Mouse (Mus musculus) kidney, adult 2 months (tissue): ENCODE data around the gene Suz12. TPM values are rescaled to one million over a fixed set of nuclear protein-coding genes. Genes with fewer than 3 reads are reported as not detected.
"Not testable (repeated sequence)": the region's sequence is repeated elsewhere in the genome, so short reads cannot be mapped to it uniquely, and the experiment has no call there.

ENCODE experiments used
- DNase-seq: peaks from one replicate; pipeline ENCODE4 v3.0.0; 2021
- H3K27ac ChIP-seq: fragments of 200-500 bp; 2 replicates; pipeline ENCODE4 v1.5.1; 2012; ENCODE audit warnings: low read depth, low read length, control low read depth, inconsistent platforms; ENCODE audit not compliant: insufficient read depth
- H3K27me3 ChIP-seq: fragments of 200-500 bp; replicated peaks from 2 replicates; pipeline ENCODE4 v1.6.1; 2012; ENCODE audit warnings: mild to moderate bottlenecking, moderate library complexity, low read length, inconsistent platforms; ENCODE audit not compliant: control insufficient read depth, insufficient read depth
- H3K36me3 ChIP-seq: fragments of 200-500 bp; 2 replicates; pipeline ENCODE4 v1.6.1; 2012; ENCODE audit warnings: mild to moderate bottlenecking, moderate library complexity, low read length, inconsistent platforms; ENCODE audit not compliant: control insufficient read depth, insufficient read depth
- H3K4me1 ChIP-seq: fragments of 200-500 bp; 2 replicates; pipeline ENCODE4 v1.6.1; 2011; ENCODE audit warnings: low read length; ENCODE audit not compliant: control insufficient read depth, insufficient read depth
- H3K4me3 ChIP-seq: fragments of 200-500 bp; 2 replicates; pipeline ENCODE4 v1.5.1; 2011; ENCODE audit warnings: mild to moderate bottlenecking, low read depth, low read length, control low read depth; ENCODE audit not compliant: insufficient read depth
- CTCF ChIP-seq: fragments of 200-500 bp; conservative IDR thresholded peaks from 2 replicates; pipeline ENCODE4 v1.5.1; 2011; ENCODE audit warnings: low read depth, mild to moderate bottlenecking, control low read depth, low read length, moderate library complexity, mixed read lengths; ENCODE audit not compliant: insufficient read depth, insufficient read length
- POLR2A ChIP-seq: fragments of 200-500 bp; IDR thresholded peaks from one replicate; pipeline ENCODE4 v1.6.1; 2011; ENCODE audit warnings: low read depth, low read length, control low read depth
- WGBS: fragments of 180-500 bp; shearing (Covaris S2); methylation state at CpG from one replicate; pipeline ENCODE4 v1.1.7; 2018; 5-methylcytosine and 5-hydroxymethylcytosine counted together
- polyA plus RNA-seq: library from polyadenylated mRNA; depleted of rRNA; stranded (reverse); fragments of >200 nt; gene quantifications from 2 replicates; pipeline ENCODE4 v1.2.3, GENCODE M21; 2012

Gene Suz12
- polyA plus RNA-seq, 1 experiment = 5.7 TPM

DNA sequence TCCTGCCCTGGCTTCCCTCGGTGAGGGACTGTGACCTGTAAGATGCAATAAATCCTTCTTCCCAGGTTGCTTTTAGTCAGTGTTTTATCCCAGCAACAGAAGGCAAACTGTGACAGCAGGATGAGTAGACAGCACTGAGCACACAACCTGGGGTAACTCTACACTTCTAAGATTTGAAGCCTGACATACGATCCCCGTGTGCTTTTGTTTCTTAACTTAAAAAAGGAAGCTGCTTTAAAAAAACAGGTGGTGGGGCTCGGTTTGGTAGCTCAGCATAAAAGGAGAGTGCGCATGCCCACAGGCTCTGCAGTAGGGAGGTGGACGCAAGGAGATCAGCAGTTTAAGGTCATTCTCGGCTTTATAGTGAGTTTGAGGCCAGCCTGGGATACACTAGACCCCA lies 59.5 kb downstream of the Suz12 start:
- no peak overlapping the region for H3K4me3 ChIP-seq
- 63% methylated on average over 7 of the region's 7 CpGs for WGBS
- no peaks in the 10 kb centered on the region for H3K4me1 ChIP-seq
- peaks cover 3% of the 10 kb centered on the region for H3K36me3 ChIP-seq
- no peaks in the 10 kb centered on the region for H3K27me3 ChIP-seq
- no peak for DNase-seq
- H3K27ac ChIP-seq = peak overlapping the region; percentile 40; the same call in 1 of the 2 replicates
- no peak for TF ChIP-seq CTCF
- no peak for TF ChIP-seq POLR2A

DNA sequence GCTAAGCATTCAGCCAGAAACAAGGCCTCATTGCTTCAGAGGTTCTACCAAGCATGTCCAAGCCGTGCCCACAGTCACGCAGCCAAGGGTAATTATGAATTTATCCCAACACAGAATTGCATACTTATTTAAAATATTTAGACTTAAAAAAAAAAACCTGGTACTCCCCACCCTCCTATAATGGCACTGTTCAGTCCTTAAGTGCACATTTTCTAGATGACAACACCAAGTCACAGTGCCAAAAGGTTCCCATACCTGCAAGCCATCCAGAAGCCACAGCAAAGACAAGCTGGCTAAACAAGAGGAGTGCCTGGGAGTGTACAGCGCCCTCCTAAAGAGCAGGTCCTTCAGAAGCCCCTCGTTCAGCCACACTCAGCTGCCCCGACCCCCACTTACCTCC lies 60.3 kb downstream of the Suz12 start:
- Histone ChIP-seq H3K4me3 (no peak overlapping the region), H3K4me1 (no peaks in the 10 kb centered on the region), H3K27ac (no peak overlapping the region), H3K36me3 (peaks cover 3% of the 10 kb centered on the region), H3K27me3 (no peaks in the 10 kb centered on the region)
- WGBS = 68% methylated on average over 5 of the region's 5 CpGs
- DNase-seq = peak; percentile 36
- TF ChIP-seq POLR2A (no peak), CTCF (no peak)

DNA sequence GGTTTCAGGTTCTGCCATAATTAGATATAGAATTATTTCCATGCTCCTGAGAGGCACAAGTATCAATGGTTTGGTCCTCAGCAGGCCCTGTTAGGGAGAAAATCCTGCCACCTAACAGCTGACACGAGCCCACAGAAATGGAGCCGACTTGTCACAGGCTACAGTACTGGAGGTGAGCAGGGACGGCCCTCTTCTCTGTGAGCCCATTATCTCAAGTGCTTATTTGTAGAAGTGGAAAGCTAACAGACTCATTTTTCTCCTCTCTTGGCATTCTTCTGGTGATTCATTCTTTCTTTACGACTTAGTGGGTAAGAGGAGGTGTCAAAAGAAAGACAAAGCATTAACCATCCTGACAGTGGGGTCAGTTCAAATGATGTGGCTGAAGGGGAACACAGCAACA lies 61.8 kb downstream of the Suz12 start:
- 73% methylated on average over 4 of the region's 4 CpGs for WGBS

DNA sequence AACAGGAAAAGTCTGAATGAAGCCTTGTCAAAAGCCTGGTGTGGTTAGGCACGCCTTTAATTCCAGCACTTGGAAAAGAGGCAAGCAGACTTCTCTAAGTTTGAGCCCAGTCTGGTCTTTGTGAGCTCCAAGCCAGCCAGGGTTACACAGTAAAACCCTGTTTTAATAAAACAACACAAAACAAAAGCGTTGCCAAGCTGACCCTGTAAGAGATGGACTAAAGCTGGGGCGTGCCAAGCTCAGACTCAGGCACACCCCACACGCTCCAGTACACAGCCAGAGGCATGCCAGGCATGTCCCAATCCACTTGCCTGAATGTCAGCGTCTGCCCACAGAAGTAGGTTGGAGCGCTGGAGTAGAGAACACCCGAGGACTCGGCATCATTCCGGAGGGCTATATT lies 63.2 kb downstream of the Suz12 start:
- no peaks in the 10 kb centered on the region for H3K27me3 ChIP-seq
- H3K4me1 ChIP-seq = no peaks in the 10 kb centered on the region
- H3K27ac ChIP-seq = no peak overlapping the region
- TF ChIP-seq POLR2A = no peak
- no peak for TF ChIP-seq CTCF
- WGBS = 57% methylated on average over 9 of the region's 9 CpGs
- DNase-seq = peak; percentile 78
- H3K36me3 ChIP-seq = peaks cover 4% of the 10 kb centered on the region
- H3K4me3 ChIP-seq = no peak overlapping the region

More for the DNA sequence above, 61.8 kb downstream of the Suz12 start:
- Histone ChIP-seq H3K4me1 (no peaks in the 10 kb centered on the region), H3K36me3 (peaks cover 4% of the 10 kb centered on the region), H3K27me3 (no peaks in the 10 kb centered on the region), H3K27ac (no peak overlapping the region), H3K4me3 (no peak overlapping the region)
- no peak for DNase-seq
- no peak for TF ChIP-seq CTCF
- no peak for TF ChIP-seq POLR2A

DNA sequence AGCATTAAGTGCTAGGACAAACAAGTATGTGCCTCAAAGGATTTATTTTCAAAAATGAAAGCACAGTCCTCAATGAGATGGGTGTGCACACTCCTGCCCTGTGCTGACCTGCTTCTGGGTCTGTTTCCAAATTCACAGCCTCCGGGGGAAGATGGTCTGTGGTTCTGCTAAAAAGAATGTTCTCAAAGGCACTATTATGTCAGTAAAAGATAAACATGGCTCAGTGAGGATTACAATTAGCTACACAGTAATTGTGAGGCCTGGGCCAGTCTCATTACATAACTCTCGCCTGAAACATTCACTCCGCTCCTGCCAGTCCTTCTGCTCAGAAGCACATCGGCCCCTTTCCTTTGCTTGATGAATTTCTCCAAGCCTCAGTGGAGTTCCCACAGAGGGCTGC lies 69.3 kb downstream of the Suz12 start:
- Histone ChIP-seq H3K4me3 (no peak overlapping the region), H3K36me3 (peaks cover 1% of the 10 kb centered on the region), H3K27me3 (no peaks in the 10 kb centered on the region), H3K27ac (no peak overlapping the region), H3K4me1 (no peaks in the 10 kb centered on the region)
- WGBS = 64% methylated on average over 4 of the region's 4 CpGs
- DNase-seq = peak; percentile 55
- TF ChIP-seq POLR2A (no peak), CTCF (no peak)

DNA sequence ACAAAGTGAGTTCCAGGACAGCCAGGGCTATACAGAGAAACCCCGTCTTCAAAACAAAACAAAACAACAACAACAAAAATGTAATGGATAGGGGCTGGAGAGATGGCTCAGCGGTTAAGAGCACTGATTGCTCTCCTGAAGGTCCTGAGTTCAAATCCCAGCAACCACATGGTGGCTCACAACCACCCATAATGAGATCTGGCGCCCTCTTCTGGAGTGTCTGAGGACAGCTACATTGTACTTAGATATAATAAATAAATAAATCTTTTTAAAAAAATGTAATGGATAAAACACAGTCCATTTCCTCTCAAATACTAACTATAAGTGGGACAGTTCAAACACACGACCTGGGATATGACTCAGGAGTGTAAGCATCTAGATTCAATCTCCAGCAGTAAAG lies 73.5 kb downstream of the Suz12 start:
- H3K27me3 ChIP-seq, H3K4me3 ChIP-seq, H3K27ac ChIP-seq, DNase-seq, H3K4me1 ChIP-seq, H3K36me3 ChIP-seq: not testable (repeated sequence)
- 88% methylated on average over 4 of the region's 4 CpGs for WGBS

DNA sequence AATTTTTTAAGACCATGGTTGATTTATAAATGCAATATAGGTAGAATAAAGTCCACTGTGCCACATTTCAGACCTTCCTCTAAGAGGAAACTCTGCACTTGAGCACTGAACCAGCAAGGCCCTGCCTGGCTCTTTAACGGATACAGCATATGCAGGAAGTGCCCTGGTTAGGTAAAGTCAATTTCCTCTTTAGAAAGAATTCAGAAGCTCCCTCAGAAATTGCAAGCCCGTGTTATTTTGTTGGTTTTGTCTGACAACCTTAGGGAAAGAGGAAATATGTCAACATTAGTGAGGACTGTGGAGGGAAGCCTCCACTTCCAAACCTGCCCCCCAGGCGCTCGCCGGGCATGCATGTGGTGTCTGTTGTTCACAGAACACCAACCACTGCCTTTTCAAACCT lies 74.7 kb downstream of the Suz12 start:
- TF ChIP-seq POLR2A (no peak), CTCF (no peak)
- 0 out of 2 replicates have a peak overlapping the region, but pooled peaks have one; percentile 22 for H3K27ac ChIP-seq
- no peaks in the 10 kb centered on the region for H3K27me3 ChIP-seq
- no peak for DNase-seq
- H3K4me3 ChIP-seq = no peak overlapping the region
- no peaks in the 10 kb centered on the region for H3K4me1 ChIP-seq
- WGBS = 56% methylated on average over 5 of the region's 5 CpGs
- H3K36me3 ChIP-seq = no peaks in the 10 kb centered on the region

DNA sequence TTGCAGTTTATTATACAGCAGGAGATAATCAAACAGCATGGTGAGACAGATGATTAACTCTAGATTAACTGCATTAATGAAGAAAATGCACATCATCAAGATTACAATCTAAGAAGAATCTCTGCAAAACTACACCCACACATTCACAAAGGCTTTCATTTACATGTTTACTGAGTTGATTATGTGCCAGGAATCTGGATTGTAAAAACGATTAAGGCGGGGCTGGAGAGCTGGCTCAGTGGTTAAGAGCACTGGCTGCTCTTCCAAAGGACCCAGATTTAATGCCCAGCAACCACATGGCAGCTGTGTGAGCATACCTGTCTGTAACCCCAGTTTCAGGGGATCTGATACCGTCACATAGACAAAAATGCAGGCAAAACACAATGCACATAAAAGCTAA lies 76.9 kb downstream of the Suz12 start:
- no peaks in the 10 kb centered on the region for H3K27me3 ChIP-seq
- no peak overlapping the region for H3K4me3 ChIP-seq
- H3K36me3 ChIP-seq = no peaks in the 10 kb centered on the region
- TF ChIP-seq POLR2A (no peak), CTCF (no peak)
- no peak overlapping the region for H3K27ac ChIP-seq
- H3K4me1 ChIP-seq = no peaks in the 10 kb centered on the region
- WGBS = 47% methylated on average over 3 of the region's 3 CpGs
- DNase-seq = no peak
